Mouse (Mus musculus): ENCODE measurements around the gene Elf5.
A peak's percentile ranks its signal among the peaks of the same experiment; 100 is the strongest.

The Elf5 gene

GRCm38 (mm10) chr2:103435110-103435509 lies 23.6 kb downstream of the Elf5 start:
- DNase-seq (ENCODE audit: low spot score) = no peak

- no peak for DNase-seq (ENCODE audit: low spot score)
These were observed 25.0 kb downstream of the Elf5 start for GRCm38 (mm10) chr2:103436534-103436933.

GRCm38 (mm10) chr2:103439071-103439622 lies 27.7 kb downstream of the Elf5 start:
- no peak for DNase-seq (ENCODE audit: low spot score)

GRCm38 (mm10) chr2:103439710-103440109 lies 28.2 kb downstream of the Elf5 start:
- DNase-seq (ENCODE audit: low spot score) = peak; percentile 43

- DNase-seq (ENCODE audit: low spot score) = no peak
These were observed 34.3 kb downstream of the Elf5 start for GRCm38 (mm10) chr2:103445776-103446175.

- DNase-seq (ENCODE audit: low spot score) = no peak
These were observed 34.8 kb downstream of the Elf5 start for GRCm38 (mm10) chr2:103446326-103446725.

- DNase-seq (ENCODE audit: low spot score) = no peak
These were observed 37.6 kb downstream of the Elf5 start for GRCm38 (mm10) chr2:103448947-103449560.

GRCm38 (mm10) chr2:103449813-103450212 lies 38.3 kb downstream of the Elf5 start:
- DNase-seq (ENCODE audit: low spot score) = no peak

GRCm38 (mm10) chr2:103450267-103450666 lies 38.8 kb downstream of the Elf5 start:
- DNase-seq (ENCODE audit: low spot score) = no peak

GRCm38 (mm10) chr2:103452550-103452949 lies 41.1 kb downstream of the Elf5 start:
- no peak for DNase-seq (ENCODE audit: low spot score)

- no peak for DNase-seq (ENCODE audit: low spot score)
These were observed 44.3 kb downstream of the Elf5 start for GRCm38 (mm10) chr2:103455748-103456147.

GRCm38 (mm10) chr2:103456646-103457045 lies 45.2 kb downstream of the Elf5 start:
- peak; percentile 51 for DNase-seq (ENCODE audit: low spot score)

GRCm38 (mm10) chr2:103457048-103457447 lies 45.6 kb downstream of the Elf5 start:
- DNase-seq (ENCODE audit: low spot score) = no peak

GRCm38 (mm10) chr2:103457628-103458027 lies 46.1 kb downstream of the Elf5 start:
- no peak for DNase-seq (ENCODE audit: low spot score)

GRCm38 (mm10) chr2:103459069-103459468 lies 47.6 kb downstream of the Elf5 start:
- no peak for DNase-seq (ENCODE audit: low spot score)

- DNase-seq (ENCODE audit: low spot score) = no peak
These were observed 49.7 kb downstream of the Elf5 start for GRCm38 (mm10) chr2:103461210-103461609.

GRCm38 (mm10) chr2:103461743-103462142 lies 50.3 kb downstream of the Elf5 start:
- DNase-seq (ENCODE audit: low spot score) = no peak

- no peak for DNase-seq (ENCODE audit: low spot score)
These were observed 51.3 kb downstream of the Elf5 start for GRCm38 (mm10) chr2:103462746-103463145.

- DNase-seq (ENCODE audit: low spot score) = no peak
These were observed 53.0 kb downstream of the Elf5 start for GRCm38 (mm10) chr2:103464524-103464923.

GRCm38 (mm10) chr2:103465429-103465828 lies 53.9 kb downstream of the Elf5 start:
- DNase-seq (ENCODE audit: low spot score) = no peak

- no peak for DNase-seq (ENCODE audit: low spot score)
These were observed 54.8 kb downstream of the Elf5 start for GRCm38 (mm10) chr2:103466272-103466671.

GRCm38 (mm10) chr2:103466984-103467588 lies 55.6 kb downstream of the Elf5 start:
- DNase-seq (ENCODE audit: low spot score) = no peak

- DNase-seq (ENCODE audit: low spot score) = no peak
These were observed 61.9 kb downstream of the Elf5 start for GRCm38 (mm10) chr2:103473362-103473761.

GRCm38 (mm10) chr2:103476180-103476579 lies 64.7 kb downstream of the Elf5 start:
- no peak for DNase-seq (ENCODE audit: low spot score)
